Mouse (Mus musculus) adrenal gland, postnatal 14 days (tissue): ENCODE results near the gene Cpt1a. TPM values are rescaled to one million over a fixed set of nuclear protein-coding genes. Genes with fewer than 3 reads are reported as not detected.

Experiments
- DNase-seq: peaks from one replicate; pipeline ENCODE4 v3.0.0; 2021; ENCODE audit warnings: mixed read lengths
- total RNA-seq: library from RNA; stranded (reverse); gene quantifications from 2 replicates; pipeline ENCODE4 v1.2.3, GENCODE M21; 2021

The Cpt1a gene
- total RNA-seq, 1 experiment from 2014 or later = 315 TPM

DNA sequence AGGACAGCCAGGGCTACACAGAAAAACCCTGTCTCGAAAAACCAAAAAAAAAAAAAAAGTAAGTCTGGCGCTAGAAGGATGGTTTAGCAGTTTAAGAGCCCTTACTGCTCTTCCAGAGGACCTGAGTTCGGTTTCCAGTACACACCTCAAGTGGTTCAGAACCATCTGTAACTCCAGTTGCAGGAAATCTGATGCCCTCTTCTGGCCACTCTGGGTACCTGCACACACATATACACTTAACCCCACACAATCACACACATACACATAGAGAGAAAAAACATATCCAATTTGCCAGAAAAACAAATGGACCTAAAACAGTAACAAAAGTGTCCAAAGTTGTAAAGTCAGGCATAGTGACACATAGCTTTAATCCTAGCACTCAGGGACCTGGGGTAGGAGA is 43.0 kb downstream of the Cpt1a start:
- DNase-seq = no peak

DNA sequence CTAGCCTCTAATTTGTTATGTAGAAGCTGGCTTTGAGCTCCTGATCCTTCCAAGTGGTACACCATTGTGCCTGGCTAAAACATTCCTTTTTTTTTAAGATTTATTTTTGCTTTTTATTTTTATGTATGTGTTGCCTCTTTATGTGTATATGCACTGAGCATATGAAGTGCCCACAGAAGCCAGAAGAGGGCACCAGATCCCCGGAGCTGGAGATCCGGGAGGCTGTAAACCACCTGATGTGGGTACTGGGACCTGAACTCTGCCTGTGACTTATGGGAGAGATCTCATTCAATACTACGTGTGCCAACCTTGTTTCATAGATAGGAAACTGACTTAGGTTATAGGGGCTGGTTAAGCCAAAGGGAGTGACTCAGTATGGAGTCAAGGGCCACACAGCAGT is 46.1 kb downstream of the Cpt1a start:
- DNase-seq = no peak

GRCm38 (mm10) chr19:3373380-3373779 is 51.2 kb downstream of the Cpt1a start:
- DNase-seq = peak; percentile 40

DNA sequence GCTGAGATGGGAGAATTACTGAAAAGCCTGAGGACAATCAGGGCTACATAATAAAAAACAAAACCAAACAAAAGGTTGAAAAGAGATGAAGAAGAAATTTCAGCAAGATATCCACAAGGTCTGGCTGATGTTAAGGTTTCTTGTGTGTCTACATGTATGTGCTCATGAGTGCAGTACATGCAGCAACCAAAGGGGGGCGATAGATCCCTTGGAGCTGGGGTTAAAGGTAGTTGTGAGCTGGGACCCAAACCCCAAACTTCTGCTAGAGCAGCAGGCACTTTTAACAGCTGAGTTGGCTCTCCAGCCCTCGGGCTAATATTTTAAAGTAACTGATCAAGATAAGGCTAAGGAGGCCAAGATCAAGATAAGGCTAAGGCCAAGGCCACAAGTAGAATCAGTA is 51.9 kb downstream of the Cpt1a start:
- peak; percentile 54 for DNase-seq

DNA sequence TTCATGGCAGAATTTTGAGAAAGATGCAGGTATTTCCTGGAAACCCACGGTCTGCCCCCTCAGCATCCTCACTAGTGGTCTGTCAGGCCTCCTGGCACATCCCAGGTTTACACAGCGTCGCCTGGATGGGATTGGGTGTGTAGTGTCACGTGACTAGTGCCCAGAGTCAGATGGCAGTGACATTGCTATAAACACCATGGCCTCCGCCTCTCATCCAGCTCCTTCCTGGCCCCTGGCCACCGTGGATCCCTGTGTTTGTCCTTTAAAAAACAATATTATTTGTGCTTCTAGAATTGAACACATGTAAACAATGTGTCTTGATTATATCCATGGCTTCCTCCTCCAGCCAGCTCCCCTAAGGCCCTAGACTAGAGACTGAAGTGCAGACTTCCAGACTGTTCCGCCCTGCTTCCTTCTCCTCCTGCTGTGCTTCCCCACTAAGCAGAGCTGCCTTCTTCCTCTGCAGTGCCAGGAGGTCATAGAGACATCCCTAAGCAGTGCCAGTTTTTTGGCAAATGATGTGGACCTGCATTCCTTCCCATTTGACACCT is 53.9 kb downstream of the Cpt1a start:
- DNase-seq = no peak

- peak; percentile 74 for DNase-seq
Observed at GRCm38 (mm10) chr19:3376966-3377715, 55.0 kb downstream of the Cpt1a start.

DNA sequence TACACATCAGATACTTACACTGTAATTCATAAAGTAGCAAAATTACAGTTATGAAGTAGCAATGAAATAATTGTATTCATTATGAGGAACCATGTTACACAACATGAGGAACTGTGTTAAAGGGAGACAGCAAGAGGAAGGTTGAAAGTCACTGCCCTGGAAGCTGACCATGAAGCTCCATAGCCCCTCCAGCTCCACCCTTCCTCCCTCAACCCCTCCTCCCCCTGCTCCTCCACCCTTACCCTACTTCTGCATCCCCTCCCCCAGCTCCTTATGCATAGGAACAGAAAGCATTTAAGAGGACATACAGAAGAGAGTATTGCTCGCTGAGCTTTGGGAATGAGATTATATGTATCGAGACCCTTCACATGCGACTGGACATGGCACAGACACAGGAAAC is 56.5 kb downstream of the Cpt1a start:
- DNase-seq = no peak

- peak; percentile 45 for DNase-seq
Observed at GRCm38 (mm10) chr19:3388061-3388460, 65.9 kb downstream of the Cpt1a start.

DNA sequence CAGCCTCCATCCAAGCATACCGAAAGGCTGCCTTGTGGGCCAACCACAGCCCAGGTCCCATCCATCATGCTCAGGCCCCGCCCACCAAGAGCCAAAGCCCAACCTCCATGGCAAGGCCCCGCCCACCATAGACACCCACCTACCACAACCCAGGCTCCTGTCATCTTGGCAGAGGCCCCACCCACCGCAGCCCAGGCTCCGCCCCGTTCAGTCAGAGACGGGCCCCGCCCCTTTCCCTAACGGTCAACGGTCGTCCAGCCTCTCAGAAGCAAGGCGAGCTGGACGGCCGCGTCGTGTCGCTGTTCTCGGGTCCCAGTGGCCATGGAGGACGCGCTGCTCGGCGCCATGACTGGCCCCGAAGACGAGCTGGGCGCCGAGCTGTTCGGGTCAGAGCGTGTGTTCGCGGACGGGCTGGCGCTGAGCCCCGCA is 66.5 kb downstream of the Cpt1a start, which contains the start of gene Tesmin:
Gene Tesmin, plus strand, starts transcription at position 229 of the 429 bp plus-strand sequence.
- DNase-seq = peak; percentile 98

DNA sequence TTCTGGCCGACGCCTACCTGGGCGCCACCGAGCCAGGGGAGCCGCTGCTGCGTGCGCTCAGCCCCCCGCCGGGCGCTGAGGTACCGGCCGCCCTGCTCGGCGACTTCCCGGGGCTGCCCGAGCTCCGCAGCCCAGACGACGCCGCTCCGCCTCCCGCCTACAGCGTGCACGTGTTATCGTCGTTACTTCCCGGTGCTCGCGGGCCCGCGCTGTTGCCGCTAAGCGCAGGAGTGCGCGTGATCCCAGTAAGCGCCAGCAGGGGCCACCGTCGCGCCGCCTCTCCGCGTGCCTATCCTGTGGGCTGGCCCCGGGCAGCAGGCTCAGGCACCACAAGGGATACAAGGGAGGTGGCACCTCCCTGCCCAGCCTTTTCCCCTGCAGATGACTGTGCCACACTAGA is 67.0 kb downstream of the Cpt1a start:
- DNase-seq = peak; percentile 95

- no peak for DNase-seq
Observed at GRCm38 (mm10) chr19:3392384-3392783, 70.2 kb downstream of the Cpt1a start.

- no peak for DNase-seq
Observed at GRCm38 (mm10) chr19:3394216-3394615, 72.1 kb downstream of the Cpt1a start.

DNA sequence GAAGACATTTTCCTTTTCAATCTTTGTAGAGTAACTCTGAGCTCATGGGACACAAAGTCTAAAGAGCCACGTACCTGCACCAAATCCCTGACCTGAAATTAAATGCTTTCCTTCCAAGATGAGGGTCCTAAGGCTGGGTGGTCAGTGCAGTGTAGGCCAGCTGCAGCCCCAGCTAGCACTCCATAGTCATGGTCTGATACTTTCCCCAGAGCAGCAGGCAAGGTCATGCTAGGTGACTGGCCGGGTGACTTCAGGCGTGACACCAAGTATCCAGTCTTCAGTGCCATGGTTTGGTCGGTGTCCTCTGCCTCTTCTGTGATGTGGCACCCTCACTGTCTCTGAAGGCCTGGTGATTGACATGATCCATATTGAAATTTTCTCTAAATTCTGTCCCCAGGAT is 77.9 kb downstream of the Cpt1a start:
- no peak for DNase-seq

- DNase-seq = no peak
Observed at GRCm38 (mm10) chr19:3401504-3401903, 79.4 kb downstream of the Cpt1a start.

DNA sequence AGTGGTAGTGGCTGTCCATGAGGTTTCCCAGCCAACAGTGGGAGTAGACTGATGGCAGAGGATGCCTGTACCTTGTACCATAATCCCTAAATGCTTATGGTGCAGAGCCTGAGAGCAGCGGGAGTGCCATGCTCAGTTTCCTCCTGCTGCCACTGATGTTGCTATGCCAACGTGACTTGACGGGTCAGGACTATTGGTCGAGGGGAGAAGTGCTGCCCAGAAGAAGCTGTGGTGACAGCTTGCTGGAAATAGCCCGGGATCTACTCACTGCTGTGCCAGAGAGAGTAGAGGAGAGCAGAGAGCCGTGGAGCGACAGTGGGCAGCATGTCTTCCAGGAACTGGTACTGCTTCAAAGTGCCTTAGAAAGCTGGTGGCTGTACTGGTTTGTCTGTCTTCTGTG is 79.8 kb downstream of the Cpt1a start:
- no peak for DNase-seq

GRCm38 (mm10) chr19:3402390-3402789 is 80.3 kb downstream of the Cpt1a start:
- no peak for DNase-seq

DNA sequence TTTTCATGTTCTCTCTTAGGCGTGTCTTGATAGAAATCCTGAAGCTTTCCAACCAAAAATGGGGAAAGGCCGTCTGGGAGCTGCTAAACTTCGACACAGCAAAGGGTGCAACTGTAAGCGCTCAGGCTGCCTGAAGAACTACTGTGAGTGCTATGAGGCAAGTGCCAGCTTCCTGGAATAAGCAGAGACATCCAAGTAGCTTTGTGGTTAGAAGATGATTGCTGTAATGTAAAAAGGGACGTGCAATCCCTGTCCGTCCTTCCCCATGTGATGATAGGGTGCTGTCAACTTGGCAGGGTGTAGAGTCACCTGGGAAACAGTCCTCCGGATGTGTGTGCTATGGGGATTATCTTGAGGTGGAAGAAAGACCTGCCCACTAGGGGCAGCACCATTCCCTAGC is 81.9 kb downstream of the Cpt1a start:
- DNase-seq = no peak

DNA sequence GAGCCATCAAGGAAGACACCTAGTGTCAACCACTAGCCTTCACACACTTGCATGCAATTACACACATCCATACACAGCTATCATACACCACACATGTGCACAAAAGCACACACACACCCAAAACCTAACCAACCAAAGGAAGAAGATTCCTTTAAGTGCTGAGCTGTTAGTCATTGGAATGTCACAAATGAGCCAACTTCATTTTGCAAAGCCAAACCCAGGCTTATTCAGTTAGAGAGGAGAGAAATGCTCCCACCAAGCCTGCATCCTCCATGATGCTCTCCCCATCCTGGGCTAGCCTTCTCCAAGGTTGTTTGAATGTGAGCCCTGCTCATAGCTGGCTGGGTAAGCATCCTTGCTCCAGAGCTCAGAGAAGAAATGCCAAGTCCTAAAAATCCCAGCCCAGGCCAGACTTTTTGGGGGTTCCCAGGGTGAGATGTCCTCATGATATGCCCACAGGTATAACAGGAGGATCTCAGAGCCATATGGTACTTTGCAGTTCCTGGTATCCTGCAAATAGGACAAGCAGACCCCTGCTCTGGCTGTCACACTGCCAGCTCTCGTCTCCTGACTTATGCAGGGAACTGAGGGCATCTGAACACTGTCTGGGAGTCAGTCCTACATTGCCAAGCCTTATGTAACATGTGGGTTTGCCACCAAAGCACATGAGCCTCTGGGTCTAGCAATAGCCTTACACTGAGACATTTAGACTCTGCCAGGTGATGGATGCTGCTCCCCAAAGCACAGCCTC is 83.6 kb downstream of the Cpt1a start:
- DNase-seq = no peak

GRCm38 (mm10) chr19:3414268-3414733 is 92.2 kb downstream of the Cpt1a start, which contains the start of gene Gal:
Gal (minus strand) TSS chr19:3414544.
- peak; percentile 69 for DNase-seq

DNA sequence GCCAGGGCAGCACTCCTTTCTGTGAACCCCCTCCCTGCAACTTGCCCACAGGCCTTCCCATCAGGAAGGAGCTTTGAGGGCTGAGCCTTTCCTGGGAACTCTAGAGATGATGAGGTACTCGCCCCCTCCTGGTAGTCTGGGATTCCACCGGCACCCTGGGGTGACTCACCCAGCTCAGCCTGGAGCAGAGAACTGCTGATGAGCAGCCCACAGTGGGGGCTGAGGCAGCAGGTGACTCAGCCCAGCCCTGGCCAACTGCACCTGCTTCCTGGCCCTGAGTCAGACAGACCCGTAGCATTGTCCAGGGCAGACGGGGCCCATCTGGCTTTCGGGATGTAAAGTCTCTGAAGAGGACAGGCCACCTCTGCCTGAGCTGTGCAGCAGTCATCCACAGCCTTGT is 97.1 kb downstream of the Cpt1a start:
- DNase-seq = peak; percentile 67

GRCm38 (mm10) chr19:3422488-3422887 is 100.4 kb downstream of the Cpt1a start:
- DNase-seq = no peak

- no peak for DNase-seq
Observed at GRCm38 (mm10) chr19:3422981-3423380, 100.8 kb downstream of the Cpt1a start.

DNA sequence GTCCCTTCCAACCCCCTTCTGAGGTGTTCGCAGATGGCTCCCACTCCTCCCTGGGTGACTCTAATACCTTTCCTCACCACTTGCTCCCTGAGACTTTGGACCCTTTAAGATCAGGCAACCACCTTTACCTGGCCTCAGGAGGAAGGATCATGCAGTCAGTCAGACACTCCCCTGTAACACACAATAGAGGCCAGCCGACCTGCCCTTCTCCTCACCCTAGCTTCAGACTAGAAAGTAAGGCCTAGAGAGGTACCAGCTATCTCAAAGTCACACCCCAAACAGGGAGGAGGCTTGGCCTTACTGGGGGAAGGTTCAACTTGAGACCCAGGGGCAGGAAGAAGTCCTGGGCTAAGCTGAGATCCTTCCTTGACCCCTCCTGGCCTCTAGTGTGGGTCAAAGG is 102.1 kb downstream of the Cpt1a start:
- no peak for DNase-seq
